In the genomic region with DNA sequence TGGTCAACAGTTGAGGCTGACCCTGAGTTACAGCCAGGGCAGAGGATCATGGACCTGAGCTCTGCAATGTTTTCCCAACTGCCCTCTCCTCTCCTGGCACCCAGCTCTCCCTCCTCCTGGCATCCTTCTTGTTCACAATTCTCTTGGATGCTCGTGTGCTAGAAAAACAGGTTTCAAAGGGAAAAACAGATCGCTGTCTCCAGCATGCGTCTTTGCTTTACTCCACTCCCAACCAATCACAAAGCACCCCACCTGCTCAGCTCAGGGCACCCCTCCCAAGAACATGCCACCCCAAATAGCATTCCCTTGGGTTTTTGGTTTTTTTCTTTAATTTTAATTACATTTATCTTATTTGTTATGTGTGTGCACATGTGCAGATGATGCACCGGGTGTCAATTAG, we compare ENCODE assay signal across 24 mouse cellular contexts.
DNase-seq lines count a peak whose midpoint lies in the region; ATAC-seq and TF ChIP-seq lines count a peak whose summit lies in the region.
"Had no signal": no experiment of that assay in that cellular context is flagged by ENCODE, and none has a peak within 500 bp of the region (broad histone marks: within the 10 kb centered on the region; RNA-seq: fewer than 3 reads in every experiment).

No protein-coding gene starts in this region.

- ATAC-seq in forebrain, postnatal 0 days, result 0 out of 2 replicates have a peak, but pooled peaks have one; percentile 14
- ATAC-seq in forebrain, embryonic 14.5 days, result no peak
- ATAC-seq: CD4-positive, CD25-positive, alpha-beta regulatory T cell, adult 4 months; hindbrain, embryonic 16.5 days; intestine, embryonic 15.5 days had no signal

- intact Hi-C loops in left cerebral cortex, adult 2 months (cut with DNase I), result no loop called here
- intact Hi-C loops in left cerebral cortex, postnatal 10 days (cut with DNase I), result loop anchor here (10.0 kb wide), 1 partner anchor 98 kb away; no protein-coding TSS in a partner anchor

- DNase-seq in forebrain, postnatal 0 days, result peak; percentile 57
- no peak for DNase-seq in forebrain, embryonic 14.5 days (ENCODE audit: low spot score)
- DNase-seq in left cerebral cortex, adult 2 months (ENCODE audit: extremely low spot score in 1 of 2, low spot score in 2 of 2), result no peak
- no peak for DNase-seq in left cerebral cortex, postnatal 10 days (ENCODE audit: extremely low spot score in 1 of 2, low spot score in 2 of 2)
- no peak for DNase-seq in embryo, embryonic 9.5 days (ENCODE audit: extremely low spot score)
- DNase-seq: adrenal gland, adult 2 months; adrenal gland, postnatal 14 days; cerebellum, adult 11-12 months; cerebellum, adult 8-10 months; cerebellum, postnatal 10 days; cerebellum, postnatal 36 days; embryo, embryonic 11 days; gastrocnemius, postnatal 25 days; heart, adult 18-20 months; heart, postnatal 10 days; heart, postnatal 36 days had no signal

- 50% methylated on average over 4 of the region's 4 CpGs for WGBS in forebrain, postnatal 0 days
- 66% methylated on average over 4 of the region's 4 CpGs for WGBS in forebrain, embryonic 14.5 days
- WGBS in olfactory bulb, adult 2 months, result 48% methylated on average over 4 of the region's 4 CpGs

- H3K36me3 ChIP-seq in forebrain, postnatal 0 days (ENCODE audit: insufficient read depth), result no peaks in the 10 kb centered on the region
- no peaks in the 10 kb centered on the region for H3K36me3 ChIP-seq in forebrain, embryonic 14.5 days (ENCODE audit: control insufficient read depth, insufficient read depth, low read length)
- H3K36me3 ChIP-seq: heart, embryonic 12.5 days; heart, embryonic 15.5 days; hindbrain, embryonic 13.5 days; intestine, embryonic 15.5 days had no signal

- H3K9me3 ChIP-seq in forebrain, postnatal 0 days (ENCODE audit: low read length), result no peaks in the 10 kb centered on the region
- no peaks in the 10 kb centered on the region for H3K9me3 ChIP-seq in forebrain, embryonic 14.5 days (replicated peaks; ENCODE audit: control insufficient read depth, low read length)
- H3K9me3 ChIP-seq: heart, embryonic 12.5 days; heart, embryonic 15.5 days; hindbrain, embryonic 10.5 days; hindbrain, embryonic 13.5 days; intestine, embryonic 15.5 days had no signal

- H3K4me3 ChIP-seq in forebrain, postnatal 0 days (ENCODE audit: low read depth, low read length), result no peak overlapping the region
- H3K4me3 ChIP-seq in forebrain, embryonic 14.5 days (ENCODE audit: low read depth, low read length), result no peak overlapping the region
- no peak overlapping the region for H3K4me3 ChIP-seq in left cerebral cortex, adult 2 months
- H3K4me3 ChIP-seq in olfactory bulb, adult 2 months (ENCODE audit: insufficient read depth, low read depth, low read length), result no peak overlapping the region
- H3K4me3 ChIP-seq: heart, embryonic 12.5 days; heart, embryonic 15.5 days; hindbrain, embryonic 10.5 days; hindbrain, embryonic 13.5 days; intestine, embryonic 15.5 days had no signal

- TF ChIP-seq POLR2A in olfactory bulb, adult 2 months (IDR thresholded peaks at IDR 0.05; ENCODE audit: insufficient read depth, low read depth, low read length), result no peak

- H3K4me1 ChIP-seq in forebrain, postnatal 0 days (ENCODE audit: insufficient read depth), result peaks cover 8% of the 10 kb centered on the region
- no peaks in the 10 kb centered on the region for H3K4me1 ChIP-seq in forebrain, embryonic 14.5 days (ENCODE audit: control insufficient read depth, insufficient read depth, low read length)
- H3K4me1 ChIP-seq in olfactory bulb, adult 2 months (ENCODE audit: control insufficient read depth, insufficient read depth, low read length), result peaks cover 22% of the 10 kb centered on the region
- H3K4me1 ChIP-seq: heart, embryonic 12.5 days; heart, embryonic 15.5 days; intestine, embryonic 15.5 days had no signal

- TF ChIP-seq CTCF in forebrain, postnatal 0 days (IDR thresholded peaks at IDR 0.05; ENCODE audit: low read depth), result no peak
- no peak for TF ChIP-seq CTCF in left cerebral cortex, adult 2 months (IDR thresholded peaks at IDR 0.05)
- no peak for TF ChIP-seq CTCF in olfactory bulb, adult 2 months (IDR thresholded peaks at IDR 0.05; ENCODE audit: insufficient read depth, low read depth, low read length)

- H3K27me3 ChIP-seq in forebrain, postnatal 0 days (ENCODE audit: insufficient read depth, low read length), result no peaks in the 10 kb centered on the region
- no peaks in the 10 kb centered on the region for H3K27me3 ChIP-seq in forebrain, embryonic 14.5 days (replicated peaks; ENCODE audit: control insufficient read depth, insufficient read depth, low read length)
- H3K27me3 ChIP-seq: heart, embryonic 12.5 days; heart, embryonic 15.5 days; hindbrain, embryonic 13.5 days; intestine, embryonic 15.5 days had no signal

- no peak overlapping the region for H3K9ac ChIP-seq in forebrain, postnatal 0 days
- no peak overlapping the region for H3K9ac ChIP-seq in forebrain, embryonic 14.5 days (ENCODE audit: low read length)
- H3K9ac ChIP-seq: heart, embryonic 12.5 days; heart, embryonic 15.5 days; hindbrain, embryonic 13.5 days; intestine, embryonic 15.5 days had no signal

- H3K4me2 ChIP-seq in forebrain, postnatal 0 days (ENCODE audit: low read depth), result no peak overlapping the region
- no peak overlapping the region for H3K4me2 ChIP-seq in forebrain, embryonic 14.5 days (ENCODE audit: low read length)
- H3K4me2 ChIP-seq: heart, embryonic 12.5 days; heart, embryonic 15.5 days; hindbrain, embryonic 13.5 days; intestine, embryonic 15.5 days had no signal

- H3K27ac ChIP-seq in forebrain, postnatal 0 days (ENCODE audit: low read depth, low read length), result no peak overlapping the region
- H3K27ac ChIP-seq in forebrain, embryonic 14.5 days (ENCODE audit: low read depth, low read length), result no peak overlapping the region
- H3K27ac ChIP-seq in left cerebral cortex, adult 2 months, result peak overlapping the region; percentile 53
- 0 out of 2 replicates have a peak overlapping the region, but pooled peaks have one; percentile 22 for H3K27ac ChIP-seq in olfactory bulb, adult 2 months (ENCODE audit: insufficient read depth, low read depth, low read length)
- H3K27ac ChIP-seq: heart, embryonic 15.5 days; hindbrain, embryonic 10.5 days; hindbrain, embryonic 13.5 days; intestine, embryonic 15.5 days had no signal

Comparison
In these comparisons a context has a peak if more than half of its experiments do, and no peak if none do; other contexts are left out.
1. H3K27ac ChIP-seq: peak in left cerebral cortex, adult 2 months (single experiment) and olfactory bulb, adult 2 months (single experiment); none in forebrain, postnatal 0 days (single experiment) and forebrain, embryonic 14.5 days (single experiment).